Mouse (Mus musculus): ENCODE results near the gene Efemp2.
A peak's percentile ranks its signal among the peaks of the same experiment; 100 is the strongest.

Gene Efemp2

GRCm38 (mm10) chr19:5455037-5455436 lies 18.7 kb upstream of the Efemp2 start:
- no peak for DNase-seq

GRCm38 (mm10) chr19:5455568-5455967 lies 18.2 kb upstream of the Efemp2 start:
- no peak for DNase-seq

GRCm38 (mm10) chr19:5456241-5456921 lies 17.4 kb upstream of the Efemp2 start:
- DNase-seq: peak; percentile 65

GRCm38 (mm10) chr19:5456922-5457745 lies 16.6 kb upstream of the Efemp2 start:
- peak; percentile 98 for DNase-seq

- no peak for DNase-seq
These were observed 15.9 kb upstream of the Efemp2 start, which contains the start of gene Ccdc85b for GRCm38 (mm10) chr19:5457746-5458442. Gene Ccdc85b, minus strand, starts transcription at chr19:5457894.

GRCm38 (mm10) chr19:5459019-5459418 lies 14.7 kb upstream of the Efemp2 start:
- DNase-seq: no peak

GRCm38 (mm10) chr19:5459896-5460295 lies 13.9 kb upstream of the Efemp2 start:
- DNase-seq: no peak

GRCm38 (mm10) chr19:5460465-5460911 lies 13.3 kb upstream of the Efemp2 start, which contains the start of gene Fibp:
Gene Fibp, plus strand, starts transcription at chr19:5460615.
- peak; percentile 92 for DNase-seq

- no peak for DNase-seq
These were observed 12.3 kb upstream of the Efemp2 start for GRCm38 (mm10) chr19:5461411-5461810.

- no peak for DNase-seq
These were observed 10.5 kb upstream of the Efemp2 start for GRCm38 (mm10) chr19:5463212-5463611.

GRCm38 (mm10) chr19:5463791-5464562 lies 9.8 kb upstream of the Efemp2 start:
- peak; percentile 74 for DNase-seq

GRCm38 (mm10) chr19:5465037-5465436 lies 8.7 kb upstream of the Efemp2 start:
- no peak for DNase-seq

- DNase-seq: no peak
These were observed 6.7 kb upstream of the Efemp2 start for GRCm38 (mm10) chr19:5466916-5467500.

- DNase-seq: no peak
These were observed 5.4 kb upstream of the Efemp2 start, which contains the start of gene Ctsw for GRCm38 (mm10) chr19:5468374-5468773. Gene Ctsw, minus strand, starts transcription at chr19:5468507.

- DNase-seq: no peak
These were observed 1.9 kb upstream of the Efemp2 start for GRCm38 (mm10) chr19:5471846-5472245.

- DNase-seq: no peak
These were observed 897 bp upstream of the Efemp2 start for GRCm38 (mm10) chr19:5472857-5473256.

- no peak for DNase-seq
These were observed 721 bp downstream of the Efemp2 start for GRCm38 (mm10) chr19:5474281-5475068.

GRCm38 (mm10) chr19:5475069-5475714 lies 1.4 kb downstream of the Efemp2 start:
- DNase-seq: no peak

- DNase-seq: no peak
These were observed 3.4 kb downstream of the Efemp2 start for GRCm38 (mm10) chr19:5477004-5477667.

- no peak for DNase-seq
These were observed 4.0 kb downstream of the Efemp2 start for GRCm38 (mm10) chr19:5477668-5478300.
